Mouse (Mus musculus): ENCODE measurements at regions not wholly inside any gene's neighbourhood (a gene's known extent, or its start where the extent isn't known, plus 50 kb on each side); places are given as distances from the start of the nearest gene placed in this dataset.
A peak's percentile ranks its signal among the peaks of the same experiment; 100 is the strongest.

GRCm38 (mm10) chr1:80021866-80022265 lies 160.9 kb upstream of the Serpine2 start:
- Histone ChIP-seq H3K4me2 (ENCODE audit: low read depth, low read length) (no peak overlapping the region), H3K9me3 (ENCODE audit: control insufficient read depth, low read length) (no peaks in the 10 kb centered on the region), H3K4me3 (ENCODE audit: low read length) (no peak overlapping the region), H3K9ac (ENCODE audit: low read length) (no peak overlapping the region), H3K27ac (ENCODE audit: low read length) (no peak overlapping the region), H3K36me3 (ENCODE audit: control insufficient read depth, insufficient read depth, low read length) (no peaks in the 10 kb centered on the region), H3K4me1 (replicated peaks; ENCODE audit: control insufficient read depth, insufficient read depth, low read length) (peaks cover 7% of the 10 kb centered on the region), H3K27me3 (ENCODE audit: control insufficient read depth, insufficient read depth, low read depth, low read length) (no peaks in the 10 kb centered on the region)
- WGBS, result 48% methylated on average over 3 of the region's 3 CpGs
- no peak for ATAC-seq (ENCODE audit: low read depth)

GRCm38 (mm10) chr1:80018391-80019065 lies 157.5 kb upstream of the Serpine2 start:
- no peak overlapping the region for H3K9ac ChIP-seq (ENCODE audit: low read length)
- H3K9me3 ChIP-seq (ENCODE audit: control insufficient read depth, low read length), result no peaks in the 10 kb centered on the region
- H3K4me2 ChIP-seq (ENCODE audit: low read depth, low read length), result no peak overlapping the region
- H3K4me1 ChIP-seq (replicated peaks; ENCODE audit: control insufficient read depth, insufficient read depth, low read length), result peaks cover 3% of the 10 kb centered on the region; the same call in 1 of the 2 replicates
- H3K27me3 ChIP-seq (ENCODE audit: control insufficient read depth, insufficient read depth, low read depth, low read length), result no peaks in the 10 kb centered on the region
- H3K4me3 ChIP-seq (ENCODE audit: low read length), result no peak overlapping the region
- H3K27ac ChIP-seq (ENCODE audit: low read length), result no peak overlapping the region; the same call in 1 of the 2 replicates
- ATAC-seq (ENCODE audit: low read depth), result peak; percentile 57
- no peaks in the 10 kb centered on the region for H3K36me3 ChIP-seq (ENCODE audit: control insufficient read depth, insufficient read depth, low read length)
- WGBS, result 52% methylated on average over 11 of the region's 11 CpGs

GRCm38 (mm10) chr1:80015474-80015873 lies 154.5 kb upstream of the Serpine2 start:
- WGBS, result 87% methylated on average over 5 of the region's 5 CpGs
- Histone ChIP-seq H3K4me2 (ENCODE audit: low read depth, low read length) (no peak overlapping the region), H3K27me3 (ENCODE audit: control insufficient read depth, insufficient read depth, low read depth, low read length) (no peaks in the 10 kb centered on the region), H3K27ac (ENCODE audit: low read length) (no peak overlapping the region), H3K36me3 (ENCODE audit: control insufficient read depth, insufficient read depth, low read length) (no peaks in the 10 kb centered on the region), H3K4me3 (ENCODE audit: low read length) (no peak overlapping the region), H3K4me1 (replicated peaks; ENCODE audit: control insufficient read depth, insufficient read depth, low read length) (peaks cover 1% of the 10 kb centered on the region; the same call in 1 of the 2 replicates), H3K9ac (ENCODE audit: low read length) (no peak overlapping the region), H3K9me3 (ENCODE audit: control insufficient read depth, low read length) (no peaks in the 10 kb centered on the region)
- ATAC-seq (ENCODE audit: low read depth), result no peak

GRCm38 (mm10) chr1:80014586-80014985 lies 153.6 kb upstream of the Serpine2 start:
- no peaks in the 10 kb centered on the region for H3K9me3 ChIP-seq (ENCODE audit: control insufficient read depth, low read length)
- no peak overlapping the region for H3K4me2 ChIP-seq (ENCODE audit: low read depth, low read length)
- H3K27ac ChIP-seq (ENCODE audit: low read length), result no peak overlapping the region
- WGBS, result 73% methylated on average over 2 of the region's 2 CpGs
- no peak for ATAC-seq (ENCODE audit: low read depth)
- peaks cover 5% of the 10 kb centered on the region; the same call in 1 of the 2 replicates for H3K4me1 ChIP-seq (replicated peaks; ENCODE audit: control insufficient read depth, insufficient read depth, low read length)
- no peaks in the 10 kb centered on the region for H3K27me3 ChIP-seq (ENCODE audit: control insufficient read depth, insufficient read depth, low read depth, low read length)
- no peak overlapping the region for H3K9ac ChIP-seq (ENCODE audit: low read length)
- no peaks in the 10 kb centered on the region for H3K36me3 ChIP-seq (ENCODE audit: control insufficient read depth, insufficient read depth, low read length)
- no peak overlapping the region for H3K4me3 ChIP-seq (ENCODE audit: low read length)

GRCm38 (mm10) chr1:80010724-80011123 lies 149.7 kb upstream of the Serpine2 start:
- Histone ChIP-seq H3K4me1 (replicated peaks; ENCODE audit: control insufficient read depth, insufficient read depth, low read length) (peaks cover 5% of the 10 kb centered on the region; the same call in 1 of the 2 replicates), H3K36me3 (ENCODE audit: control insufficient read depth, insufficient read depth, low read length) (no peaks in the 10 kb centered on the region), H3K4me2 (ENCODE audit: low read depth, low read length) (no peak overlapping the region), H3K27me3 (ENCODE audit: control insufficient read depth, insufficient read depth, low read depth, low read length) (no peaks in the 10 kb centered on the region), H3K4me3 (ENCODE audit: low read length) (no peak overlapping the region), H3K9ac (ENCODE audit: low read length) (no peak overlapping the region), H3K27ac (ENCODE audit: low read length) (peak overlapping the region; percentile 65), H3K9me3 (ENCODE audit: control insufficient read depth, low read length) (no peaks in the 10 kb centered on the region)
- 25% methylated on average over 4 of the region's 4 CpGs for WGBS
- peak; percentile 98 for ATAC-seq (ENCODE audit: low read depth)

GRCm38 (mm10) chr1:79999081-79999480 lies 138.1 kb upstream of the Serpine2 start:
- 67% methylated on average over 11 of the region's 11 CpGs for WGBS
- ATAC-seq (ENCODE audit: low read depth), result peak; percentile 52; the same call in 1 of the 2 replicates
- no peaks in the 10 kb centered on the region for H3K4me1 ChIP-seq (replicated peaks; ENCODE audit: control insufficient read depth, insufficient read depth, low read length)
- H3K27me3 ChIP-seq (ENCODE audit: control insufficient read depth, insufficient read depth, low read depth, low read length), result no peaks in the 10 kb centered on the region
- H3K4me2 ChIP-seq (ENCODE audit: low read depth, low read length), result no peak overlapping the region
- no peak overlapping the region for H3K9ac ChIP-seq (ENCODE audit: low read length)
- no peaks in the 10 kb centered on the region for H3K36me3 ChIP-seq (ENCODE audit: control insufficient read depth, insufficient read depth, low read length)
- H3K4me3 ChIP-seq (ENCODE audit: low read length), result no peak overlapping the region
- H3K9me3 ChIP-seq (ENCODE audit: control insufficient read depth, low read length), result no peaks in the 10 kb centered on the region; the same call in 1 of the 2 replicates
- H3K27ac ChIP-seq (ENCODE audit: low read length), result no peak overlapping the region

- Histone ChIP-seq H3K36me3 (ENCODE audit: control insufficient read depth, insufficient read depth, low read length) (no peaks in the 10 kb centered on the region), H3K4me3 (ENCODE audit: low read length) (no peak overlapping the region), H3K4me1 (replicated peaks; ENCODE audit: control insufficient read depth, insufficient read depth, low read length) (no peaks in the 10 kb centered on the region), H3K9me3 (ENCODE audit: control insufficient read depth, low read length) (no peaks in the 10 kb centered on the region; the same call in 1 of the 2 replicates), H3K27me3 (ENCODE audit: control insufficient read depth, insufficient read depth, low read depth, low read length) (no peaks in the 10 kb centered on the region), H3K27ac (ENCODE audit: low read length) (no peak overlapping the region), H3K9ac (ENCODE audit: low read length) (no peak overlapping the region), H3K4me2 (ENCODE audit: low read depth, low read length) (no peak overlapping the region)
- no peak for ATAC-seq (ENCODE audit: low read depth)
- 92% methylated on average over 10 of the region's 10 CpGs for WGBS
Observed at GRCm38 (mm10) chr1:79997911-79998310, 136.9 kb upstream of the Serpine2 start.

GRCm38 (mm10) chr1:79997456-79997855 lies 136.5 kb upstream of the Serpine2 start:
- H3K36me3 ChIP-seq (ENCODE audit: control insufficient read depth, insufficient read depth, low read length), result no peaks in the 10 kb centered on the region
- H3K27me3 ChIP-seq (ENCODE audit: control insufficient read depth, insufficient read depth, low read depth, low read length), result no peaks in the 10 kb centered on the region
- H3K4me3 ChIP-seq (ENCODE audit: low read length), result no peak overlapping the region
- no peak overlapping the region for H3K9ac ChIP-seq (ENCODE audit: low read length)
- no peak overlapping the region for H3K27ac ChIP-seq (ENCODE audit: low read length)
- H3K4me2 ChIP-seq (ENCODE audit: low read depth, low read length), result no peak overlapping the region
- ATAC-seq (ENCODE audit: low read depth), result no peak
- H3K4me1 ChIP-seq (replicated peaks; ENCODE audit: control insufficient read depth, insufficient read depth, low read length), result no peaks in the 10 kb centered on the region
- 88% methylated on average over 6 of the region's 6 CpGs for WGBS
- H3K9me3 ChIP-seq (ENCODE audit: control insufficient read depth, low read length), result no peaks in the 10 kb centered on the region; the same call in 1 of the 2 replicates

GRCm38 (mm10) chr1:79984721-79985120 lies 123.7 kb upstream of the Serpine2 start:
- no peaks in the 10 kb centered on the region for H3K9me3 ChIP-seq (ENCODE audit: control insufficient read depth, low read length)
- no peaks in the 10 kb centered on the region for H3K27me3 ChIP-seq (ENCODE audit: control insufficient read depth, insufficient read depth, low read depth, low read length)
- H3K36me3 ChIP-seq (ENCODE audit: control insufficient read depth, insufficient read depth, low read length), result no peaks in the 10 kb centered on the region
- no peak overlapping the region for H3K4me2 ChIP-seq (ENCODE audit: low read depth, low read length)
- H3K4me1 ChIP-seq (replicated peaks; ENCODE audit: control insufficient read depth, insufficient read depth, low read length), result no peaks in the 10 kb centered on the region
- whole genome bisulfite sequencing, result 65% methylated on average over 3 of the region's 3 CpGs
- no peak overlapping the region for H3K27ac ChIP-seq (ENCODE audit: low read length)
- ATAC-seq (ENCODE audit: low read depth), result no peak
- no peak overlapping the region for H3K9ac ChIP-seq (ENCODE audit: low read length)
- no peak overlapping the region for H3K4me3 ChIP-seq (ENCODE audit: low read length)

Measured in lung, embryonic 16.5 days (tissue).